Mouse (Mus musculus) hindbrain, embryonic 14.5 days (tissue): ENCODE measurements at regions not wholly inside any gene's neighbourhood (a gene's known extent, or its start where the extent isn't known, plus 50 kb on each side); places are given as distances from the start of the nearest gene placed in this dataset.
A peak's percentile ranks its signal among the peaks of the same experiment; 100 is the strongest.

ENCODE experiments used
- ATAC-seq: fragments of 200-750 bp; cut with Nextera tagmentation; 2 replicates; pipeline ENCODE4 v1.8.0; 2017; ENCODE audit warnings: moderate number of reproducible peaks, mild to moderate bottlenecking, moderate TSS enrichment, moderate library complexity; ENCODE audit not compliant: low FRiP score
- DNase-seq: peaks from one replicate; pipeline ENCODE4 v3.0.0-alpha.2; 2015; ENCODE audit warnings: low spot score
- H3K27ac ChIP-seq: fragments of 300-500 bp; sonication (generic); 2 replicates; pipeline ENCODE4 v1.5.1; 2014; ENCODE audit warnings: mild to moderate bottlenecking, moderate library complexity
- H3K27me3 ChIP-seq: fragments of 300-500 bp; sonication (generic); 2 replicates; pipeline ENCODE4 v1.6.1; 2014; ENCODE audit warnings: mild to moderate bottlenecking, low read length, mixed read lengths; ENCODE audit not compliant: control insufficient read depth, insufficient read depth
- H3K36me3 ChIP-seq: fragments of 300-500 bp; sonication (generic); replicated peaks from 2 replicates; pipeline ENCODE4 v1.6.1; 2014; ENCODE audit not compliant: control insufficient read depth, insufficient read depth
- H3K4me1 ChIP-seq: fragments of 300-500 bp; sonication (generic); replicated peaks from 2 replicates; pipeline ENCODE4 v1.6.1; 2014; ENCODE audit warnings: antibody characterized with exemption, low read length, mixed read lengths; ENCODE audit not compliant: control insufficient read depth, insufficient read depth
- H3K4me2 ChIP-seq: fragments of 300-500 bp; sonication (generic); replicated peaks from 2 replicates; pipeline ENCODE4 v1.6.1; 2014; ENCODE audit warnings: mild to moderate bottlenecking, moderate library complexity
- H3K4me3 ChIP-seq: fragments of 300-500 bp; sonication (generic); replicated peaks from 2 replicates; pipeline ENCODE4 v1.5.1; 2014; ENCODE audit warnings: mild to moderate bottlenecking, low read length
- H3K9ac ChIP-seq: fragments of 300-500 bp; sonication (generic); 2 replicates; pipeline ENCODE4 v1.6.1; 2014
- H3K9me3 ChIP-seq: fragments of 300-500 bp; sonication (generic); 2 replicates; pipeline ENCODE4 v1.6.1; 2016; ENCODE audit warnings: low read length; ENCODE audit not compliant: control insufficient read depth
- WGBS: fragments of 180-500 bp; shearing (Covaris S2); extraction: QIAGEN DNeasy Blood & Tissue Kit; methylation state at CpG from one replicate; pipeline ENCODE4 v1.1.7; 2014; 5-methylcytosine and 5-hydroxymethylcytosine counted together

GRCm38 (mm10) chr11:63630336-63630735 is 291.8 kb downstream of the Hs3st3b1 start:
- Histone ChIP-seq H3K27me3 (no peaks in the 10 kb centered on the region), H3K36me3 (no peaks in the 10 kb centered on the region), H3K4me2 (no peak overlapping the region), H3K4me1 (no peaks in the 10 kb centered on the region), H3K27ac (no peak overlapping the region), H3K4me3 (no peak overlapping the region), H3K9ac (0 out of 2 replicates have a peak overlapping the region, but pooled peaks have one; percentile 16), H3K9me3 (no peaks in the 10 kb centered on the region)
- ATAC-seq (no peak), DNase-seq (no peak)
- 47% methylated on average over 11 of the region's 11 CpGs for WGBS

- no peak overlapping the region for H3K9ac ChIP-seq
- no peak overlapping the region for H3K27ac ChIP-seq
- H3K4me3 ChIP-seq: no peak overlapping the region
- WGBS: 65% methylated on average over 9 of the region's 9 CpGs
- no peak overlapping the region for H3K4me2 ChIP-seq
- DNase-seq: no peak
- no peaks in the 10 kb centered on the region for H3K36me3 ChIP-seq
- no peak for ATAC-seq
- H3K9me3 ChIP-seq: no peaks in the 10 kb centered on the region
- no peaks in the 10 kb centered on the region for H3K4me1 ChIP-seq
- no peaks in the 10 kb centered on the region for H3K27me3 ChIP-seq
Measured at GRCm38 (mm10) chr11:63657057-63657456, 265.0 kb downstream of the Hs3st3b1 start.

DNA sequence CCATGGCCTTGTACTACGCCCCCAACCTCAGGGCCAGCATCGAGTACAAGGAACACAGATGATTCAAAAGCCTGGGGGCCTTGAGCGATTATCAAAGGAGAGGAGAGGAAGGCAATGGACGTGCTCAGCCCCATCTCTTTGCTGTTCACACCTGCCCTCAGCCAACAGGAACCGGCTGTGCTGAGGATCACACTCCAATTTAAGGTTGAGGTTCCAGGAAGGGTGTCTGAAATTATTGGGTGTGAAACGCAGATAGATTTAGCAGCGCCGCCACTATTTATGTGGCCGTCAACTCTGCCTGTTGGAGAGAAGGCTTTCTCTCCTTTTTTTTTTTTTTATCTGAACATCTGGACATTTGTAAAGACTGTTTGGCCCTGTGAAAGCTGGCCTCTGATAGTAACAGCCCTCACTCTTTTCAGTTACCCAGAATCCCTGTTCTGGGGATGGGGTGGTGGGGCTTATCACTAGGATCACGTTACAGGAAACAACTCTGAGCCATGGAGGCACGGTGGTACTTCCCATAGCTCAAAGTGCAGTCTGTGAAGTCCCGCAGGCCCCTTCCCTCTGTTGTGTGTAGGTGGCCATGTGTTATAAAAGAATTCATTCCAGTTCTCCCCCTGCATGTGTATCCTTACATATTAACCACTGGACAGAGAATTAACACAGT is 256.7 kb downstream of the Hs3st3b1 start:
- 89% methylated on average over 12 of the region's 12 CpGs for WGBS
- H3K27ac ChIP-seq: no peak overlapping the region
- ATAC-seq: no peak

GRCm38 (mm10) chr11:63670477-63670876 is 251.6 kb downstream of the Hs3st3b1 start:
- WGBS: 70% methylated on average over 4 of the region's 4 CpGs
- Histone ChIP-seq H3K4me3 (no peak overlapping the region), H3K36me3 (no peaks in the 10 kb centered on the region), H3K27me3 (no peaks in the 10 kb centered on the region), H3K9me3 (no peaks in the 10 kb centered on the region), H3K27ac (no peak overlapping the region), H3K4me2 (no peak overlapping the region), H3K4me1 (no peaks in the 10 kb centered on the region), H3K9ac (no peak overlapping the region)
- DNase-seq (no peak), ATAC-seq (no peak)

More for the DNA sequence above, 256.7 kb downstream of the Hs3st3b1 start:
- Histone ChIP-seq H3K4me3 (no peak overlapping the region), H3K9ac (no peak overlapping the region), H3K4me1 (no peaks in the 10 kb centered on the region), H3K27me3 (no peaks in the 10 kb centered on the region), H3K4me2 (no peak overlapping the region), H3K36me3 (no peaks in the 10 kb centered on the region), H3K9me3 (no peaks in the 10 kb centered on the region)
- DNase-seq: no peak

- Histone ChIP-seq H3K9me3 (no peaks in the 10 kb centered on the region), H3K27me3 (no peaks in the 10 kb centered on the region), H3K9ac (no peak overlapping the region), H3K4me1 (no peaks in the 10 kb centered on the region), H3K4me2 (no peak overlapping the region), H3K27ac (no peak overlapping the region), H3K4me3 (no peak overlapping the region), H3K36me3 (no peaks in the 10 kb centered on the region)
- 83% methylated on average over 2 of the region's 2 CpGs for WGBS
- no peak for DNase-seq
- no peak for ATAC-seq
Measured at GRCm38 (mm10) chr11:63671816-63672215, 250.3 kb downstream of the Hs3st3b1 start.

- H3K9ac ChIP-seq: no peak overlapping the region
- H3K4me2 ChIP-seq: no peak overlapping the region
- no peaks in the 10 kb centered on the region for H3K9me3 ChIP-seq
- DNase-seq (no peak), ATAC-seq (no peak)
- H3K27ac ChIP-seq: no peak overlapping the region
- WGBS: 66% methylated on average over 11 of the region's 11 CpGs
- no peaks in the 10 kb centered on the region for H3K36me3 ChIP-seq
- H3K4me1 ChIP-seq: peaks cover 3% of the 10 kb centered on the region; the same call in 1 of the 2 replicates
- no peaks in the 10 kb centered on the region for H3K27me3 ChIP-seq
- no peak overlapping the region for H3K4me3 ChIP-seq
Measured at GRCm38 (mm10) chr11:63677921-63678320, 244.2 kb downstream of the Hs3st3b1 start.

DNA sequence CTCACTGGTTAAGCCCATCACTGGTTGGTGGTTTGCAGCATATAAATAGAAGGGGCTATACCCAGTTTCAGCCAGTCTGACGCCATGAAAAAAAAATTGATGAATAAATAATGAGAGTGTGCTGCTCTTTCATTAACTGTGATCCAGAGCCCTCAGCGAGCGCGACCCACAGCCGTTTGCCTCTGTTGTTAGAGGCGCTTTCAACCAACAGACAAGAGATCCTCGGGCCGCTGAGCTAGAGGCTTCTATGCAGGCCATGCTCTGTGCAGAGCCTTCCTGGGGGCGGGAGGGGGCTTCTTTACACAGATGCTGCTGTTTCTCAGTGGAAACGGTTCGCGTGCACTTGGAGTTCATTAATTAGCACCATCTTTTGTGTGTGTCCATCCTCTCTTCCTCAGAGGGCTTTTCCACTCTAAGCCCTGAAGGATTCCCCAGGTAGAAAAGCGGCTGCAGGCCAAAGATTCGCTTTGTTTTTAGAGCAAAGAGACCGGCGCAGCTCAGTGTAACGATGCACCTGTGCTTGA is 243.6 kb downstream of the Hs3st3b1 start:
- DNase-seq (no peak), ATAC-seq (no peak)

GRCm38 (mm10) chr11:63679491-63679890 is 242.6 kb downstream of the Hs3st3b1 start:
- Histone ChIP-seq H3K9ac (no peak overlapping the region), H3K36me3 (no peaks in the 10 kb centered on the region), H3K27ac (no peak overlapping the region), H3K4me2 (no peak overlapping the region), H3K9me3 (no peaks in the 10 kb centered on the region), H3K27me3 (no peaks in the 10 kb centered on the region), H3K4me3 (no peak overlapping the region), H3K4me1 (peaks cover 3% of the 10 kb centered on the region; the same call in 1 of the 2 replicates)
- WGBS: 60% methylated on average over 4 of the region's 4 CpGs
- no peak for ATAC-seq
- no peak for DNase-seq

More for the DNA sequence above, 243.6 kb downstream of the Hs3st3b1 start:
- Histone ChIP-seq H3K9ac (no peak overlapping the region), H3K9me3 (no peaks in the 10 kb centered on the region), H3K27ac (0 out of 2 replicates have a peak overlapping the region, but pooled peaks have one; percentile 5), H3K4me1 (peaks cover 3% of the 10 kb centered on the region; the same call in 1 of the 2 replicates), H3K4me3 (no peak overlapping the region), H3K4me2 (no peak overlapping the region), H3K27me3 (no peaks in the 10 kb centered on the region), H3K36me3 (no peaks in the 10 kb centered on the region)
- 37% methylated on average over 17 of the region's 17 CpGs for WGBS

DNA sequence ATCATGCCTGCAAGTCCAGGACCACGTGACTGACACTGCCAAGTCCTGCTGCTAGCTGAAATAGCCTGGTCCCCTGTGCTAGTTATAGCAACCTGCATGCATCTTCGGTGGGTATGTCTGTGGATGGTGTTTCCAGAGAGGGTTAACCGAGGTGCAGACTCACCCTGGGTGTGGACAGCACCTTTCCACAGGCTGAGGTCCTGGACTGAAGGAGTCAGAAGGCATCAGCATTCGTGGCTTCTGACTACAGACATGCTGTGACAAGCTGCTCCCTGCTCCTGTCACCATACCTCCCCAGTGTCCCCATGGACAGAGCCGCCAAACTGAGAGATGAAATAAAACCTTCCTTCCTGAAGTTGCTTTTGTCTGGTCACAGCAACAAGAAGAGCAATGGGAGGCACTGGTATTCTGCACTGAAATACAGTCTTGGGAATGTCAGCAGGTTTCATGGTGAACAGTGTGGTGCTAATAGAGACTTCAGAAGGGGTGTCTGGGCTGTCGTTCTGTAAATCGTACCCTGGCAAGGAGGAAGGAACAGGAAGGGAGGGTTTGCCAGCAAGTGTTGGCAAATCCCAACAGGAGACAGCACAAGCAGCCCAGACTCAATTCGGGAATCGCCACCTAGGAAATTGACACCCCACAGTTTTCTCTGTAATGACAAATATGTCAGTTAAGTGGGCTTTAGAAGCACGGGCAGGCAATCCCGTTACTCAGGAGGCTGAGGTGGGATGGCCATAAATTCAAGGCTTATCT is 237.7 kb downstream of the Hs3st3b1 start:
- Histone ChIP-seq H3K36me3 (no peaks in the 10 kb centered on the region), H3K27me3 (no peaks in the 10 kb centered on the region), H3K27ac (no peak overlapping the region), H3K4me2 (no peak overlapping the region), H3K4me1 (no peaks in the 10 kb centered on the region), H3K9ac (no peak overlapping the region), H3K4me3 (no peak overlapping the region), H3K9me3 (no peaks in the 10 kb centered on the region)
- ATAC-seq (no peak), DNase-seq (no peak)
- WGBS: 73% methylated on average over 11 of the region's 11 CpGs
